Mouse (Mus musculus): ENCODE measurements around the gene Arvcf. TPM values are rescaled to one million over a fixed set of nuclear protein-coding genes. Genes with fewer than 3 reads are reported as not detected.

Arvcf gene
- polyA plus RNA-seq, 1 experiment = 13.7 TPM

- TF ChIP-seq POLR2A (IDR thresholded peaks at IDR 0.05; ENCODE audit: borderline replicate concordance, control insufficient read depth, low read depth, low read length) (no peak), CTCF (IDR thresholded peaks at IDR 0.05; ENCODE audit: control insufficient read depth, insufficient read depth, low read length) (no peak)
- Histone ChIP-seq H3K27ac (ENCODE audit: control insufficient read depth, insufficient read depth, low read depth, low read length, poor library complexity) (no peak overlapping the region), H3K4me1 (ENCODE audit: control insufficient read depth, insufficient read depth, low read length) (peaks cover 1% of the 10 kb centered on the region; the same call in 1 of the 2 replicates), H3K4me3 (replicated peaks; ENCODE audit: control insufficient read depth, low read depth, low read length) (no peak overlapping the region)
- WGBS = 73% methylated on average over 6 of the region's 6 CpGs
Measured at GRCm38 (mm10) chr16:18455407-18455806, 107.4 kb downstream of the Arvcf start.

Other genes starting within 250 kb of the Arvcf start
- gene Rtn4r, start 220.5 kb upstream of the Arvcf start, polyA plus RNA-seq (2011; ENCODE audit: insufficient read depth, insufficient read length, low replicate concordance, missing spikeins) = 0.77 and 1.2 TPM in 2 replicates
- not detected in 2 replicates for gene Ccdc188, start 130.3 kb upstream of the Arvcf start, polyA plus RNA-seq (2011; ENCODE audit: insufficient read depth, insufficient read length, low replicate concordance, missing spikeins)
- 3.6 and 11.7 TPM in 2 replicates for gene Zdhhc8, start 113.0 kb upstream of the Arvcf start, polyA plus RNA-seq (2011; ENCODE audit: insufficient read depth, insufficient read length, low replicate concordance, missing spikeins)
- gene Trmt2a, start 99.5 kb upstream of the Arvcf start, polyA plus RNA-seq (2011; ENCODE audit: insufficient read depth, insufficient read length, low replicate concordance, missing spikeins) = 62.6 and 104 TPM in 2 replicates
- 90.1 and 125 TPM in 2 replicates for gene Ranbp1, start 99.5 kb upstream of the Arvcf start, polyA plus RNA-seq (2011; ENCODE audit: insufficient read depth, insufficient read length, low replicate concordance, missing spikeins)
- gene Gm49776, start 89.9 kb upstream of the Arvcf start, polyA plus RNA-seq (2011; ENCODE audit: insufficient read depth, insufficient read length, low replicate concordance, missing spikeins) = not detected in 2 replicates
- gene Dgcr8, start 58.9 kb upstream of the Arvcf start, polyA plus RNA-seq (2011; ENCODE audit: insufficient read depth, insufficient read length, low replicate concordance, missing spikeins) = 37.4 and 48.8 TPM in 2 replicates
- gene Tango2, start 79 bp upstream of the Arvcf start, polyA plus RNA-seq (2011; ENCODE audit: insufficient read depth, insufficient read length, low replicate concordance, missing spikeins) = 49.3 and 54.7 TPM in 2 replicates
- gene Txnrd2, start 78.2 kb downstream of the Arvcf start, polyA plus RNA-seq (2011; ENCODE audit: insufficient read depth, insufficient read length, low replicate concordance, missing spikeins) = 66.6 and 86.0 TPM in 2 replicates
- 40.6 and 53.8 TPM in 2 replicates for gene Comt, start 78.7 kb downstream of the Arvcf start, polyA plus RNA-seq (2011; ENCODE audit: insufficient read depth, insufficient read length, low replicate concordance, missing spikeins)
- 2.6 and 11.3 TPM in 2 replicates for gene Gnb1l, start 150.5 kb downstream of the Arvcf start, polyA plus RNA-seq (2011; ENCODE audit: insufficient read depth, insufficient read length, low replicate concordance, missing spikeins)
- 1.5 TPM in 1 of 2 replicates, not detected in the other for gene Rtl10, start 150.7 kb downstream of the Arvcf start, polyA plus RNA-seq (2011; ENCODE audit: insufficient read depth, insufficient read length, low replicate concordance, missing spikeins)
- not detected in 2 replicates for gene Tbx1, start 242.5 kb downstream of the Arvcf start, polyA plus RNA-seq (2011; ENCODE audit: insufficient read depth, insufficient read length, low replicate concordance, missing spikeins)